Mouse (Mus musculus) heart, embryonic 12.5 days (tissue): ENCODE data around the gene Xrn1. TPM values are rescaled to one million over a fixed set of nuclear protein-coding genes. Genes with fewer than 3 reads are reported as not detected.

Source experiments
- ATAC-seq: fragments of 200-750 bp; cut with Nextera tagmentation; 2 replicates; pipeline ENCODE4 v1.8.0; 2017; ENCODE audit warnings: moderate TSS enrichment, moderate library complexity; ENCODE audit not compliant: insufficient number of reproducible peaks, low FRiP score
- H3K27ac ChIP-seq: fragments of 300-500 bp; sonication (generic); 2 replicates; pipeline ENCODE4 v1.5.1; 2016; ENCODE audit warnings: mild to moderate bottlenecking, moderate library complexity; ENCODE audit not compliant: poor library complexity, severe bottlenecking
- H3K27me3 ChIP-seq: fragments of 300-500 bp; sonication (generic); replicated peaks from 2 replicates; pipeline ENCODE4 v1.6.1; 2016; ENCODE audit warnings: mild to moderate bottlenecking, moderate library complexity
- H3K36me3 ChIP-seq: fragments of 300-500 bp; sonication (generic); 2 replicates; pipeline ENCODE4 v1.6.1; 2016; ENCODE audit warnings: mild to moderate bottlenecking, moderate library complexity
- H3K4me1 ChIP-seq: fragments of 300-500 bp; sonication (generic); replicated peaks from 2 replicates; pipeline ENCODE4 v1.6.1; 2016; ENCODE audit warnings: mild to moderate bottlenecking
- H3K4me2 ChIP-seq: fragments of 300-500 bp; sonication (generic); 2 replicates; pipeline ENCODE4 v1.6.1; 2016; ENCODE audit warnings: mild to moderate bottlenecking, moderate library complexity
- H3K4me3 ChIP-seq: fragments of 300-500 bp; sonication (generic); 2 replicates; pipeline ENCODE4 v1.5.1; 2016; ENCODE audit warnings: mild to moderate bottlenecking
- H3K9ac ChIP-seq: fragments of 300-500 bp; sonication (generic); 2 replicates; pipeline ENCODE4 v1.6.1; 2016; ENCODE audit warnings: mild to moderate bottlenecking, moderate library complexity
- H3K9me3 ChIP-seq: fragments of 300-500 bp; sonication (generic); replicated peaks from 2 replicates; pipeline ENCODE4 v1.6.1; 2016; ENCODE audit warnings: mild to moderate bottlenecking, moderate library complexity
- WGBS: fragments of 180-500 bp; shearing (Covaris S2); methylation state at CpG from one replicate; pipeline ENCODE4 v1.1.7; 2016; 5-methylcytosine and 5-hydroxymethylcytosine counted together
- polyA plus RNA-seq: library from polyadenylated mRNA; unstranded; fragments of >200 nt; fragmentation: Nextera tagmentation; extraction: Ambion mirVana; gene quantifications from 2 replicates; pipeline ENCODE4 v1.2.1, GENCODE M21; 2016

Xrn1 gene
- polyA plus RNA-seq, 1 experiment from 2014 or later: 15.0 TPM

DNA sequence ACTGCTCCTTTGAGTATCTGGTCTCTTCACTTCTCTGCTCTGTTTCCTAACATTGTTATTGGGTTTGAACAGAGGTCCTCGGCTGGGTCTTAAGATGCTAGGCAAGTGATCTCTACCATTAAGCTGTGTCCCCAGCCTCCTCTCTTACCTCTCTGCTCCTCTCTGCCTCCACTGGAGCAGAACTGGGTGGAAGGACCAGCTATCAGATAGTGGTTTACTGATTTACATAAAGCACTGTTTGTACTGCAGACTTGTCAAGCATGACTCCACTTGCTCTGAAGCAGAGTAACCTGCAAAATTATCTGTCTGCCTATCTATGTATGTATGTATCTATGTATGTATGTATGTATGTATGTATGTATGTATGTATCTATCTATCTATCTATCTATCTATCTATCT, 138.7 kb downstream of the Xrn1 start:
- no peaks in the 10 kb centered on the region for H3K27me3 ChIP-seq
- ATAC-seq: no peak
- H3K4me2 ChIP-seq: no peak overlapping the region
- no peak overlapping the region for H3K4me3 ChIP-seq
- peaks cover 26% of the 10 kb centered on the region for H3K9me3 ChIP-seq
- 85% methylated on average over 1 of the region's 1 CpGs for WGBS
- no peaks in the 10 kb centered on the region for H3K4me1 ChIP-seq
- H3K9ac ChIP-seq: no peak overlapping the region
- no peaks in the 10 kb centered on the region for H3K36me3 ChIP-seq
- H3K27ac ChIP-seq: no peak overlapping the region

DNA sequence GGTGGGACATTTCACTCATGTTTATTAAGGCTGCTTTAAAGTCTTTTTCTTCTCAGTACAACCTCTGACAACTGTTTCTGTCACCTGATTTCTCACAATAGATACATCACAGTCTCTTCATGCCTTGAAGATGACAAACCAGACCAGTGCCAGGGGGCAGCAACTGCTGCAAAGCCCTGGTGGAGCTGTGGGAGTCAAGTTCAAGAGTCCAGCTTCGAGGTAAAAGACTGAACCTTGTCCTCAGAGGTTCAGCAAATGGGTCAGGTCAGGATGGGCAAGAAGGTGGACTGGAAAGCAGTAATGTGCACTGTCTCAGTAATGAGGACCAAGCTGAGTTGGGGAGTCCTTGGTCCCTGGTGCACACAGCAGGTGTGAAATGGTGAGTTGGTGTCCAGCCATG, 139.8 kb downstream of the Xrn1 start:
- Histone ChIP-seq H3K4me1 (no peaks in the 10 kb centered on the region), H3K9me3 (peaks cover 33% of the 10 kb centered on the region), H3K4me2 (no peak overlapping the region), H3K9ac (no peak overlapping the region), H3K4me3 (no peak overlapping the region), H3K27ac (no peak overlapping the region), H3K27me3 (no peaks in the 10 kb centered on the region), H3K36me3 (no peaks in the 10 kb centered on the region)
- 45% methylated on average over 1 of the region's 1 CpGs for WGBS
- ATAC-seq: no peak

DNA sequence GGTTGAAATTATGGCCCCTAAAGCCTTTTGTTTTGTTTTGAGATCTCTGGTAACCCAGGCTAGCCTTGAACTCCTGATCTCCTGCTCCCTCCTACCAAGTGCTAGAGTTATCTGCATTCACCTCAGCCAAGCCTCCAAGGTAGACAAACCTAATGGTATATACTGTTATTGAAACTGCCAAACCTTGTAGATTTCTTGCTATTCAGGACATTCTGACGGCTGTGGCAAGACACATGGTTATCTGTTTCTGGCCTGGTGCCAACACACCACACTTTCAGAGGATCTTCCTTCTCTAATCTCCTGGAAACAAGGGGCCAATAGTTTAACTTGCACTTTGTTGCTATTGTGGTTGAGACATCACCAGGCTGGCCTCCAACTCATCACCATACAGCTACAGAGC, 140.6 kb downstream of the Xrn1 start:
- Histone ChIP-seq H3K4me2 (no peak overlapping the region), H3K4me3 (no peak overlapping the region), H3K36me3 (no peaks in the 10 kb centered on the region), H3K27me3 (no peaks in the 10 kb centered on the region), H3K9me3 (peaks cover 40% of the 10 kb centered on the region), H3K9ac (no peak overlapping the region), H3K4me1 (no peaks in the 10 kb centered on the region), H3K27ac (no peak overlapping the region)
- WGBS: 44% methylated on average over 1 of the region's 1 CpGs
- ATAC-seq: no peak

DNA sequence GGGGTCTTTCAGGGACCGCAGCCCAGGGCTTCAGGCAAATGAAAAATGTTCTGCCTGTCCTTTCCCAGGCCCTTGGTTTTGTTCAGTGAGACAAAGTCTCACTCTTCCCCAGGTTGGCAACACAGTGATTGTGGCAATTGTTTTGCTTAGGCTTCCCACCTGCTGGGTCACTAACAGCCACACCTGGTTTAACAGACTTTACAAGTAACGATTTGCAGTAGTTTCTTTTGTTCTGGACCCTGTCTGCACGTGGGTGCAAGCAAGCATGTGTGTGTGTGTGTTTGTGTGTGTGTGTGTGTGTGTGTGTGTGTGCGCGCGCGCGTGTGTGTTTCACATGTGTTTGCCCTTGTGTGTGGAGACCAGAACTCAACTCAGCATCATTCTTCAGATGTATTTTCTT, 148.3 kb downstream of the Xrn1 start:
- Histone ChIP-seq H3K27ac (no peak overlapping the region), H3K4me3 (no peak overlapping the region), H3K4me1 (no peaks in the 10 kb centered on the region), H3K9ac (no peak overlapping the region), H3K36me3 (no peaks in the 10 kb centered on the region), H3K4me2 (no peak overlapping the region), H3K27me3 (no peaks in the 10 kb centered on the region), H3K9me3 (peaks cover 35% of the 10 kb centered on the region)
- no peak for ATAC-seq
- WGBS: 77% methylated on average over 8 of the region's 8 CpGs

Other genes with a start within 250 kb of the Xrn1 start
- gene Trpc1, start 204.4 kb upstream of the Xrn1 start, polyA plus RNA-seq: 2.1 and 3.8 TPM in 2 replicates
- 1.1 and 2.3 TPM in 2 replicates for gene Pls1, start 109.4 kb upstream of the Xrn1 start, polyA plus RNA-seq
- 15.7 and 17.2 TPM in 2 replicates for gene Atr, start 97.2 kb upstream of the Xrn1 start, polyA plus RNA-seq
- gene Gk5, start 164.6 kb downstream of the Xrn1 start, polyA plus RNA-seq: 5.7 and 6.1 TPM in 2 replicates
- gene Tfdp2, start 241.5 kb downstream of the Xrn1 start, polyA plus RNA-seq: 44.2 and 46.9 TPM in 2 replicates